Mouse (Mus musculus) thymus, postnatal 36 days (tissue): ENCODE data around the gene Usp25.

Experiments used
- DNase-seq, 2 experiments: peaks; one replicate each; pipeline ENCODE4 v3.0.0; 2022; ENCODE audit warnings: mixed read lengths in 2 of 2

Gene Usp25

DNA sequence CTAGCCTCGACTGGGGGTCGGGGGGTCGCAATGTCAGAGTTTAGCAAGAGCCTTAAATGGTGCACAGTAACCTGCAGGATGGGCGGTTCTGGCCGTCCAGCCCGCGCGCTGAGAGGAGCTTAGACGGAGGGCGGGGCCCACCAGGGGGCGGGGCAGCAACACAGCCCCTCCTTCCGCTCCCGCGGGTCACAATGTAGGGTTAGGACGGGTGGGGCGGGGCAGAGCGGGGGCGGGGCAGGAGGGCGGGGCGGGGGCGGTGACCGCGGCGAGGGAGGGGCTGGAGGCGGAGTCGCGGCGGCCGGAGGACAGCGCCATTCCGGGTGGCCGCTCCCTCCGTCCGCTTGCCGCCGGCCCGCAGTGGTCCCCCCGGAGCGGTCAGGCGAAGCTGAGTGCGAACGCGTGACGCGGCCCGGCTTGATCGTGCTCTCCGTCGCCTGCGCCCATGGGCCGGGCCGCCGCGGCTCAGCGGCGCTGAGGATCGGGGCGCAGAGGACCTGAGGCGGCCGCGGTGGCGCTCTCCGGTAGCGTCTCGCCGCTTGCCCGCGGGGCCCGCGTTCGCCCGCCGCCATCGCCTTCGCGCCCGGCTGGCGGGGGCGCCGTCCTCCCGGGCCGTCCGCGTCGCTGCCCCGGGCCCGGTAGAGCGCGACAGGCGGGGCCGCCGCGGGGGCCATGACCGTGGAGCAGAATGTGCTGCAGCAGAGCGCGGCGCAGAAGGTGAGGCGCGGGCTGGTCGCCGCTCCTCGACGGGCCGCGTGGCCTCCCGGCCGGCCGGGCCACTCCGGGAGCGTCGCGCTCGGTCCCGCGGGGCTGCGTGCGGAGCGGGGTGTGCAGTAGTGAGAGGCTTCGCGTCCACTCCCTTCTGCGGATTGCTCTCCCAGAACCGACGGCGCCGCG is at the start of gene Usp25:
Gene Usp25 (plus strand): TSS at position 280 of the 894 bp plus-strand sequence.
- DNase-seq, result peak; percentile 92 to 94

DNA sequence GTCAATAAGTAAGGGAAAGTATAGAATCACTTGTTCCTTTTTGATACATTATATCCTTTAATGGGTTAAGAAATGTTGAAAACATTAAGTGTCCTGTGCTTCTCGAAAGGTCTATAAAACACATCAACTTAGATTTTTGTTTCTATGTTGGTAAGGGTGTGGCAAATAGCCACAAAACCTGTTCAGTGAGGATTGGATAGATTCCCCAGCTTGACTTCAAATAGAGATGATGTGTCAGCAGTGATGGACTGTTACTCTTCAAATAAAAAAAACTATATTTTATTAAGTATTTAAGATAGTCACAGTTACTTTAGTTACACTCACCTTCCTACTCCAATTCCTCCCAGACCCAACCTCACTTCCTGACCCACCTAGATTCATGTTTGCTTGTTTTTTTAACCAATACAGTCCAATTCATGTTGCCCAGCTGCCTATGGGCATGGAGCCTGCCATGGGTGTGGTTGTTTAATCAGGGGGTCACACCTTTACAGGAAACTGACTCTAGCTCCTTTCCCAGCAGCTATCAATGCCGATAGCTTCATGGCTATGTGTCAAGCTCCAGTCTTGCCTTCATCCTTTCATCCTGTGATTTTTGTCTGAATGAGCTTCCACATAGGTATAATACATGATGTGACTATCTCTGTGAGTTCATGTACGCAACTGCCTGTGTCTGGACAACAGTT is 45.8 kb upstream of the Usp25 start:
- no peak for DNase-seq

DNA sequence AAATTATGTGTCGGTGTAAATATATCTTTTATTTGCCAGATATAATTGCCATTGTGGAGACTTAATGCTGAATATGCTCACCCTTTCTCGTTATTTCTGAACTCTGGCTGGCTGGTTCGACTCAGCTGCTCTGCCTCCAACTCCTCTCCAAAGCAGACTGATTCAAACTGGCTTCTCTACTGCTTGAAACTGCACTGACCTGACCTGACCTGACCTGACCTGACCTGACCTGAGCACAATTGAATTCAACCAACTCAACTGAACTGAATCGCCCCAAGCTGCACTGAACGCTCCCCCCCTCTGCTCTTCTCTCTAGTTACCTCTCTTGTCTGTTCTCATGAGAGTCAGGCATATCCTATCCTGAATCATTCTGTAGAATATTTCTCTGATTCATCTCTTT is 42.3 kb upstream of the Usp25 start:
- no peak for DNase-seq

DNA sequence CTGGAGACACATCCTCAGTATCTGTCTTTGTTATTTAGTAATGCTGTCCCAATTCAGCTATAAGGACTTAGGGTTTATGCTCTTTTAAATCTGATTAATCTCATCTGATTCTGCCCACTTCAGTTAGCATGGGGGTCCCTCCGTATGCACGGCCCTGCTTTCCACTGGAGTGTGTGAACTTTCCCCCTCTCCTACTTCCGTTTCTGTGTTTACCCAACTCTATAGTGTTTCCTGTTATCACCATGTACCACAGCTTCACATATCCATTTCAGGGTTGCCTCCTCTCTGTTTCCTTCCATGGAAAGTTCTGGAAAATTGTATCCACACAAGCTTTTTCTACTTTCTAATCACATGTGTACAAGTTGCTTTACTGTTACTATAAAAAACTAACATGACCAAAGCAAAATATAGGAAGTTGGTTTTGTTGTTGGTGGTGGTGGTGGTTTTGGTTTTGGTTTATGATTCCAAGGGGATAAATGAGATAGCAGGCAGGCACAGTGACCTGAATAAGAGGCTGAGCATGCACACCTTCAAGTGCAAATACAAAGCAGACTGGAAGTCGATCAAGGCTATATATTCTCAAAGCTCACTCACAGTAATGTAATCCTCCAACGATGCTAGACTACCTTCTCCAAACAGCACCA is 36.6 kb upstream of the Usp25 start:
- DNase-seq, result no peak

DNA sequence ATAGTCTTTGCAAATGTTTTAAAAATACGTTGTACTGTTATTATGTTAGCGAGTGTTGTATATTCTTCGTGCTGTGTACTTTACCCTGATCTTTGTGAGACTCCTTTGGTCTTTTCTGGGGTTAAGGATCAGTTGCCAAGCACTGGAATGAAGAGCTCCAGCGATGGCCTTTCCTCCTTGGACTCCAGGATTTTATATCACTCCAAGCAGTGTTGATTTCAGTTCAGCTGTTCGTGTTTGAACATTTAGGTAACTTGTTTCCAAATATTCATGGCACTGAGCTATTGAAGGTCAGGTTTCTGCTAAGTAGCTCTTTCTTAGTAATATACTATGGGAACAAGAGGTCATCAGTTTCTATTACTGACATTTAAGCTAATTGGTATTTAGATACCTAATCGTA is 29.8 kb upstream of the Usp25 start:
- no peak for DNase-seq

DNA sequence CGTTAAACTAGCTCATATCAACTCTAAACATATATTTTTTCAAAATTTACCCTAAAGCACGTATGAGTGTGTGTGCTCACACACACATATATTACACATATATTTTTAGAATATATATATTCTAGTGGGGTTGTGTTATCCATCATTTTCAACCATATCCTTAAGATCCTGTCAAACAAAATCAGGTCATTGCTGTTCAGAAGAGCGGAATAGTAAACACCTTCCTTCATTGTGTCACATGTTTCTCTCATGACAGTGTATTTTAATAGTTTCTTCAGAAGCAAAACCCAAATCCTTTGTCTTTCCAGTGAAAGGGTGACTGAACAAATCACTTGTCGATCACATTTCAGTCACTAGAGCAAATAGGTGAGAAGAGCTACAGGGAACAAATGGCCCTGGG is 25.8 kb upstream of the Usp25 start:
- no peak for DNase-seq

DNA sequence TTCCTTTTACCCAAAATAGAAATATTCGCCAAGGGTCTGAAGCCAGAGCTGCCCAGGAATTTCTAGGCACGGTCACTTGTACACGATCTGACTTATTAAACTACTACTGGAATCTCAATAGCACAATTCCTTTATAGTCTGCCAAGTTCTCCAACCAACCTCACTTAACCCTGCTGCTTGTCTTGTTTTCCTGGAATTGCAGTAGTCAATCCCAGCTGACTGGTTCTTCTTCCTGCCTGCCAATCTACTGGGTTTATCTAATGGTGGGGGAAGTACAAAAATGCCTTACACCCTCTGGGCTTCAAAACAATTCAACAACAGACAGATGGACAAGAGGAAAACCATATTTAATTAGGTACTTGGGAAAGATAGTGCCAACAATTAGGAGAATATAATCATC is 9.6 kb upstream of the Usp25 start:
- no peak for DNase-seq

DNA sequence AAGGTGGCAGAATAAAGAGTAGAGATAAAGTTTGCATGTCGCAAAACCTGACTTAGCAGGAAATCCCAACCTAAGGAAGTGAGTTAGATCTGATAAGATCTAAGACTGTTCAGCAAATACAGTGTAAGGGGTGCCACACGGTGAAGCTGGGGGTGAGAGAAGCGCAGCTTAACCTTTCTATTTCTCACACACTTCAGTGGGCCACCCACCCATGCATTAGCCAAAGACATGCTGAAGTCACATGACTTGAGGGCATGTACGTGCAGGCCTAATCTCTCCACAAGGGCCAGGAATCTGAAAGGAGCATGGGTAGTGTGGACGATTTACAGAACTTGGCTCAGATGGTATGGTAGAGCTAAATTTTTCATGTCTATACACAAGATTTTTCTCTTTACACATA is 4.3 kb upstream of the Usp25 start:
- DNase-seq, result peak; percentile 21 to 43

DNA sequence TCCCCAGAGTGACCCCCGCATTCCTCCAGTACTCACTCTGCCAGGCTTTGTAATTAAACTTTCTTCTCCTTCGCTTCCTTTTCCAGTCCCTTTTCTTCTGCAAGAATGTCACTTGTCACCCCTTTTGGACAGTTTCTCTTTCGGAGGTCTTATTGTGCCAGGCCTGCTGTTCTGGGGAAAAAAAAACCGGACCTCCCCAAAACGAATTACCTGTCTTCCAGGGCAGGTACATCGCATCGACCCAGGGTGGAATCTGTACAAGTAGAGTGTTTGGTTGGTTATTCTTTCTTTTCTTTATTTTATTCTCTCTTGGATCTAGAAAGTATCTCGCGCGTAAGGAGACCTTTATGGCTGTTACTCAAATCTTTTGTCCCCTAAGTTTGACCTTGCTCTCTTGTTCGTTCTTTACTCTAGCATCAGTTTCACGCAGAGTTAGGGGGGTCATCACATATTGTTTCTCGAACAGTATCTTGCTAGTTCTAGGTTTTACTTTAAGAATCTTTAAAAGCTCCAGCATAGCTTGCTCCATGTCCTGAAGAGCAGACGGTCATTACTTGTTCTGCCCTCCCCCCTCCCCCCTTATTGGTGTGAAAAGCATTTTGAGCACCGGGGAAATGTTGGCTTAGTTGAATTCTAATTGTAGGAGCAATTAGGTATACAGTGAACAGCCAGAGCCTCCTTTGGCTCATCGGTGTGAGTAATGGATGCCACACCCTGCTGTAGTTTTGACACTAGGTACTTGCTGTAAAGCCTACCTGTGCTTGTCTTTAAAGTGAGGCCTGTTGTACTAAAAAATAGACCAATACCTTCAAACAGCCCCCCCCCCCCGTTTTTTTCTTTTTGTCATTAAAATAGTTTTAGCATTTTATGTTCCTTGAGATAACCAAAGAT is 1.1 kb downstream of the Usp25 start:
- peak; percentile 10 to 13 for DNase-seq

DNA sequence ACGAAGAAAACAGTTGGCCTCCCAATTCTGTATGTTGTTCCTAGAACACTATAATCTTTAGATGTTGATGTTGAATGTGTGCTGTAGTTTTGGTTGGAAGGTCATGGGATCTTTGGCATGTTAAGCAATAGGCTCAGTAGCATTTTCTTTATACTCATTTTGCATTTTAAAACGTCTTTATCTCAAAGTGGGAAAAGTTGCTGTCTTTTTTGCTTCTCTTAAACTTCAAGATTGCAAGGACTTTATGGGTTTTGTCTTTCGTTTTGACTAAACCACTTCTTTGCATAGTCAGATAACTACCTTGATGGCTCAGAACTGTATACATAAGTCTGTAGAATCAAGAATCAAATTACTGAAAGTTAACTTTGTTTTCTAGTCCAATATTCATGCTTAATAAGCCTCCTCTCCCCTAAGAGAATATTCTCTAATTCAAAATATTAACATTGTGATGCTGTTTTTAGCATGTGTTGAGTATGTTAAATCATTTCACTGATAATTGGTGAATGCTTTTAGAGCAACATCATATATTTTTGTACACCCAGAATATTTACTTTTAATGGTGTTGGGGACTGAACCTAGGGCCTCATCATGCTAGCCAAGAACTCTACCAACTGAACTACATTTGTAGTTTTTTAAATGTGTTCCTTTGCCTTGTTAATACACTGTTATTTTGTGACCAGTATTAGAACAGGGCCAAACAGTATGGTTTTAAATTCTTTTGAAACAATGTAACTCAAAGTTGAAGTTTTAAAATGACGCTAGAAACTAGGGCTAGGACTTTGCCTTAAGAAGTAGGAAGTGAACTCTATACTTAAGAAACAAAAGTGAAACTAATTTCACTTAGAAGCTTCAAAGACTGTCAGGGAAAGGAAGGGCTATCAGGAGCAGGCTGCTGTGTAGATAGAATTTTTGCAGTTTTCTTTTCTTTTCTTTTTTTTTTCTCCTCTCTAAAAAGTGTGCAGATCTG is 2.2 kb downstream of the Usp25 start:
- DNase-seq, result no peak

DNA sequence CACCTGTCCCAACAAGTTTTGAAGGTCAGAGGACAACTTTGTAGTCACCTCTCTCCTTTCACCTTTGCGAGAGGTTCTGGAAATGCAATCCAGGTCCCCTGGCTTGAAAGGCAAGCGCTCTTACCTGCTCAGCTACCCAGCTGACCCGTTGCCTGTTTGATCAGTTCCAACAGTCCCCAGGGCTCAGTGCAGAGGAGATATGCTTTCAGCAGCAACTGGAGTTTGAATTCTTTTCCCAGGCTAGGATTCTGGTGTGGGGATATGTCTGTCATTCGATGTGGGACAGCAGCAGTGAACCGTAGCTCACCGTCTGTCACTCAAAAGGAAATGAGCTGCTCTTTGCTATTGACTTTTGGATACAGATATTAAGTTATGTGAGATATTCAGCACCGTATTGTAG is 4.4 kb downstream of the Usp25 start:
- DNase-seq, result peak in 1 of 2 experiments; percentile 7

DNA sequence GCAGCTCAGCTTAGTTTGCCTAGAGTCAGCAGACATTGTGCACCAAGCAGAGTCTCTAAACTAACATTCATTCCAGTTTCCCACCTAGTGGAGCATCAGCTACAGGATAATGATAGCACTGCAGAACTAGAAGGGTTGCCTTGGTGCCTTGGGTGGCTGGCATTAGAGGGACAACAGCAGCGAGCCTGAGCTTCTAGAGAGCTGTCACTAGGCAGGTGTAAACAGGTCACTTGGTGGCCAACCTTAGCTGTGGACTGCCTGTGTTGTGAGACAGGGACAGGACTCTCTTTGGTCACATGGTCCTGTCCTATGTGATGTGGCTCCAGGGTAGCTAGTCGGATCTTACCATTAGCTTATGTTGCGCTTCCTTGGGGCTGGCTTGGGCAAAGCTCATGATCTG is 6.7 kb downstream of the Usp25 start:
- DNase-seq, result peak in 1 of 2 experiments; percentile 5

DNA sequence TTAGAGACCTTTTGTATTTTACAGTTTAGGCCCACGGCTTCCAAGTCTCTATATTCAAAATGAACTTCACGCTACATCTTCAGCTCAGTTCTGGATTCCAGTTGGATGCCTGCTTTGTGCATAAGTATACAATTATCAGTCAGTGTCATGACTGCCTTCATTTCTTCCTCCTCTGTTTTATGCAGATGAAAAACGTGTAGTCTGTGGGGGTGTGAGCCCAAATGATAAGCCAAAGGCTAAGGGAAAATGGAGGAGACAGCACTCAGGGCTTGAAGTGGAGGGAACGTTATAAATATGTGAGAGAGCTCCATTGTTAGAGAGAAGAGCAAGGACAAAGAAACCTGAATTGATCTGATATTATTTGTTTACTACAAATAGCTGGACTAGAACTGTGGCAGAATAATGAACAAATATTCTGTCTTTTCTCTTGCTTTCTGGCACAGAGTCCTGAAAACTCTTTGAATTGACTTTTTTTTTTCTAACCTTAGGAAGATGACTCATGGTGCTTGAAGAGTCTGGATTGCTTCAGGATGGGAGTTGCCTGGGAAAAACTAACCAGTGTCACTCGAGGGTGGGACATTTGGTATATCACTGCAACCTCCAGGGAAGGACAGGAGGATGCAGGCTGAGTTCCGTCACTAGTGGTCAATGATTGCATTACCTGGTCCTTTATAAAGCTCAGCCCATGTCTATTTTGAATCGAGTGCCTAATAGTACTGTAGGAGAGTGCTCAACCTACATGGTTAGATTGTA is 10.3 kb downstream of the Usp25 start:
- no peak for DNase-seq

DNA sequence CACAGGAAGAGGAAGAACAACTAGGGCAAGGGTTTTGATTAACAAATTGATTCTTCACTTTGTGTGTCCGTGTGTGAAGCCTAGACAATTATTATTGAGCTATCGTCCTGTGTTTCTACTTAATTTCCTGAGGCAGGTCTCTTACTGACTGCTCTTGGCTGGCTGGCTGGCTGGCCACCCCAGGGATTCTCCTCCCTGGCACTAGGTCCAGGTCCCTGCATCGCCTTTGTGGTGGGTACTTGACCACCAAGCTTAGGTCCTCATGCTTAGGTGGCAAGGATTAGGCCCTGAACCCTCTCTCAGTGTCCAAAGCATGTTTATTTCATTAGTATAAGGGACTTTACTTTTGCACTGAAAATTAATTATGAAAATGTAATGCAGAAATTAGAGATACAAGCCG is 12.6 kb downstream of the Usp25 start:
- no peak for DNase-seq

DNA sequence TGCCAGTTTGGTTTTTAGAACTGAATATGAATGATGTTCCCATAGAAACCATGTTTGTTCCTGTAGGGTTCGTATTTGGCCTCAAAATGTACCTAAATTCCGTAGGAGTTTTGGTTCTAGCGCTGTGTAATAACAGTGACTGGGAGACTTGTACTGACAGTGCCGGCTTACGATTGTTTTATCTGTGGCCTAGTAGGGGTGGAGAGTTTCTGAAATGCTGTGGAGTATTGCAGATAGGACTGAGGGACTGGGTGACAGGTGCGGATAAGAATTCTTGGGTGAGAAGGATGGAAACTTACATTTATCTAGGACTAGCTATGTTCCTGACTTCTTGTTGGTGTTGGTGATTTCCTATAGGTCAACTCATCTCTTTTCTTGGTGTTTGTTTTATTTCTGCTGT is 13.4 kb downstream of the Usp25 start:
- DNase-seq, result no peak

DNA sequence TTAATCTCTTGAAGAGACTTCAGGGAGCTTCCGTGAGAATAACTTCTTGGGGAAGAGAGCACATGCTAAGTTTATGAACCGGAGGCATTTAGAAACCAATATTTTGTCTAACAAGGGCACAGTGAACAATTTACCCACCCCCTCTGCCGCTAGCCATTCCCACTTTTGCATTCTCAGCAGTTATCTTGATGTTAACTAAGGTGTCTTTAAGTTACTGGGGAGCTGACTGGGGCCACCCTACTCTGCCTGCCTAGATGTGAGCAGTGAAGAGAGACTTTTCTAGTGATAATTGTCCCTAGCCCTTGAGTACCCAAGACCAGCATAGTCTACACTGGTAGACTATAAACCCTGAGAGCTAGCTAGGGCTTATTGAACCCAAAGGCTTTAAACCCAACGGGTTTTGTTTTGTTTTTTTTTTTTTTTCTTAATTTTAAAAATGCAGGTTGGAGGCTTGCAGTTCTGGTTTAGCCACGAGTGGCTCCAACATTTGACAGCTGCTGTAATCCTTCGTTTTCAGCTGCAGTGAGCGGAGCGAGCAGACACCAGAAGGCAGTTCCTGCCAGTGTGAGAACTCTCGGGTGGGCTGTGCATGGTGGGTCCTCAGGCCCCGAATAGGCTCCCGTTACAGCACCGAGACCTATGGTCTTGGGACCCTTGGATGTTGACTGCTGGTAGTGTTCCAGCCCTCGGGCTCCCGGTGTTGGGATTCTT is 14.6 kb downstream of the Usp25 start:
- DNase-seq, result no peak

DNA sequence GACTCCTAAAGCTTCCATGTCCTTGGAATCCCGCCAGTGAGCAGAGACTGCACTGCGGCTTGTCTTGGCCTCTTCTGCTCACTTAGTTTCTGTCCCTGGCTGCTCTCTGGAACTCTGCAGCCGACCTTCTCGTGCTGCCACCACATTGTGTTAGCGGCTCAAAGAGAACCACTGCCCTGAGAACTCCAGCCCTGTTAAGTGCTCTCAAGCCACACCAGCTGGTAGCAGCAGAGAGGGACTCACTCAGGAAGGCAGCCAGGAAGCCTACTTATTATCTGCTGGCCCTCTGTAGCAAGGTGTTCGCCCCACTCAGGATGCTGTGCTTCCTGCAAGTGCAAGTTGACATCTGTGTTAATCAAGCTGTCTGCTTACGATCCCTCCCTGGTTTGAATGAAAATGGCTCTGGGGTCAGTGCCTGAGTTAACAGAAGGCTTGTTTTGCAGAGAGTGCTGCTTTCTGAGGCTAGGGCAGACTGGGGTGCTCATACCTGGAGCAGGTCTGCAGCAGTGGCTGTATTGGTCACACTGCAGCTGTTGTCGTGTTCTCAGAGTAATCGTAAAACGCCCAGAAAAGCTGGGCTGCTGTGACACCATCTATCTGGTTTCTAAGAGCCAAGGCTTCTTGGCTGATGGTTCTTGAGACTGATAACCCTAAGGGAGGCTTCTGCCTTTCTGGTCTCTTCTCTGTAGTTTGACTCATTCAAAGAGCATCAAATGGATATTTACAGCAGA is 15.3 kb downstream of the Usp25 start:
- no peak for DNase-seq

DNA sequence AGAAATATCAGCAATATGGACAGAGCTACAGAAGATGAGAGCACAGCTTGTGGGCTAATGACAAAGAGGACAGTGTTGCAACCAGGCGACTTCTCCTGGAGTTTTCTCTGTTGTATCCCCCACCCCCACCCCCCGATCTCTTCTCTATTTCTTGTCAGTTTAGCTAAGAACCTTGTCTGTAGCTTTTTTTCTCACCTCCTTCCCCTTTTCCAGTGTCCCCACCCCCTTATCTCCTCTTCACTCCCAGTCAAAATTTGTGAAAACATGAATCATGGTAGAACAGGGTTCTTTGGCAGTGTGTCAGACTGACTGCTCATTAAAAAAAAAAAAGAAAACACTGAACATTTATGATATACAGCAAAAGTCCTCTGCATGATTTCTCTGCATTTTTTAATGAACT is 16.9 kb downstream of the Usp25 start:
- DNase-seq, result no peak

DNA sequence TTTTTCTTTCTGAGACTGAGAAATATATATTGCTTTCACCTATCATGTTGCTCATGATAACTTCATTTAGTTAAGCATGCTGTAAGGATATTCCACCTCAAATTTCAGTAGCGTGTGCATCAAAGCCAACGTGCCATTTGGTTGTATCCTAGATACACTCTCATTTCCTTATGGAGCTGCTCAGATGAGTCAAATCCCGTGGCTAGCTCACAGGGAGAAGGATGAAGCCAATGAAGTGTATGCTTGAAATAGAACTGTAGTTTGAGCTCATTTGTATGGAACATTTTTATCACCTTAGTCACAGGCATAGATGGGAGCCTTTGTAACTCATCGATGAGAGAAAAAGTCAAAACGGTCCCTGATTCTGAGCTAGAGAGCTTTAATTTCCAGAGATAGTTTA is 20.8 kb downstream of the Usp25 start:
- no peak for DNase-seq
